Mouse (Mus musculus): ENCODE results near the gene Xaf1.
"Not testable (repeated sequence)": the region's sequence is repeated elsewhere in the genome, so short reads cannot be mapped to it uniquely, and the experiment has no call there.

Gene Xaf1

GRCm38 (mm10) chr11:72311355-72312001, 10.0 kb downstream of the Xaf1 start:
- no peak for DNase-seq (ENCODE audit: low spot score)

GRCm38 (mm10) chr11:72314151-72314895, 12.9 kb downstream of the Xaf1 start, which contains the start of gene Fbxo39:
TSS of gene Fbxo39 (plus strand) at chr11:72314444.
- DNase-seq (ENCODE audit: low spot score) = peak; percentile 10

GRCm38 (mm10) chr11:72318026-72318425, 16.6 kb downstream of the Xaf1 start:
- DNase-seq (ENCODE audit: low spot score) = no peak

GRCm38 (mm10) chr11:72324431-72324830, 23.0 kb downstream of the Xaf1 start:
- DNase-seq (ENCODE audit: low spot score) = no peak

- DNase-seq (ENCODE audit: low spot score) = no peak
Observed at GRCm38 (mm10) chr11:72325701-72326100, 24.3 kb downstream of the Xaf1 start.

GRCm38 (mm10) chr11:72332951-72333667, 31.7 kb downstream of the Xaf1 start:
- DNase-seq (ENCODE audit: low spot score) = no peak

- no peak for DNase-seq (ENCODE audit: low spot score)
Observed at GRCm38 (mm10) chr11:72334653-72335052, 33.2 kb downstream of the Xaf1 start.

GRCm38 (mm10) chr11:72336726-72337125, 35.3 kb downstream of the Xaf1 start:
- DNase-seq (ENCODE audit: low spot score) = no peak

- DNase-seq (ENCODE audit: low spot score) = peak; percentile 66
Observed at GRCm38 (mm10) chr11:72338437-72338871, 37.0 kb downstream of the Xaf1 start.

- DNase-seq (ENCODE audit: low spot score) = no peak
Observed at GRCm38 (mm10) chr11:72339716-72340115, 38.3 kb downstream of the Xaf1 start.

- peak; percentile 89 for DNase-seq (ENCODE audit: low spot score)
Observed at GRCm38 (mm10) chr11:72342549-72343237, 41.3 kb downstream of the Xaf1 start.

GRCm38 (mm10) chr11:72343238-72343625, 41.8 kb downstream of the Xaf1 start:
- not testable (repeated sequence) for DNase-seq (ENCODE audit: low spot score)

- DNase-seq (ENCODE audit: low spot score) = peak; percentile 78
Observed at GRCm38 (mm10) chr11:72343904-72344303, 42.5 kb downstream of the Xaf1 start.

- DNase-seq (ENCODE audit: low spot score) = no peak
Observed at GRCm38 (mm10) chr11:72344486-72344885, 43.1 kb downstream of the Xaf1 start.

- DNase-seq (ENCODE audit: low spot score) = no peak
Observed at GRCm38 (mm10) chr11:72348563-72348962, 47.1 kb downstream of the Xaf1 start.

GRCm38 (mm10) chr11:72349016-72349415, 47.6 kb downstream of the Xaf1 start:
- DNase-seq (ENCODE audit: low spot score) = no peak

- DNase-seq (ENCODE audit: low spot score) = no peak
Observed at GRCm38 (mm10) chr11:72349652-72350051, 48.2 kb downstream of the Xaf1 start.

GRCm38 (mm10) chr11:72352272-72352671, 50.8 kb downstream of the Xaf1 start:
- no peak for DNase-seq (ENCODE audit: low spot score)

- no peak for DNase-seq (ENCODE audit: low spot score)
Observed at GRCm38 (mm10) chr11:72353186-72353585, 51.8 kb downstream of the Xaf1 start.

- peak; percentile 87 for DNase-seq (ENCODE audit: low spot score)
Observed at GRCm38 (mm10) chr11:72354971-72355728, 53.7 kb downstream of the Xaf1 start.
